Comparison of ENCODE assay signal across 8 mouse cellular contexts in genomic region chr8:84579595-84579994, GRCm38 (mm10).
DNase-seq lines count a peak whose midpoint lies in the region; ATAC-seq and TF ChIP-seq lines count a peak whose summit lies in the region.

No protein-coding gene starts in this region.

- no peak overlapping the region for H3K9ac ChIP-seq in forebrain, postnatal 0 days
- no peak overlapping the region for H3K9ac ChIP-seq in limb, embryonic 13.5 days
- H3K9ac ChIP-seq in neural tube, embryonic 13.5 days, result no peak overlapping the region

- TF ChIP-seq CTCF in spleen, adult 2 months (IDR thresholded peaks at IDR 0.05; ENCODE audit: extremely low read depth, insufficient read depth, insufficient read length, insufficient replicate concordance), result peak; percentile 49; the same call in 1 of the 2 replicates
- peak; percentile 82 for TF ChIP-seq CTCF in forebrain, postnatal 0 days (IDR thresholded peaks at IDR 0.05; ENCODE audit: low read depth)

- H3K36me3 ChIP-seq in spleen, adult 2 months (ENCODE audit: control insufficient read depth, insufficient read depth, low read length), result no peaks in the 10 kb centered on the region
- peaks cover 19% of the 10 kb centered on the region for H3K36me3 ChIP-seq in forebrain, postnatal 0 days (ENCODE audit: insufficient read depth)
- no peaks in the 10 kb centered on the region for H3K36me3 ChIP-seq in limb, embryonic 13.5 days
- H3K36me3 ChIP-seq in neural tube, embryonic 13.5 days, result peaks cover 50% of the 10 kb centered on the region

- H3K4me1 ChIP-seq in spleen, adult 2 months (ENCODE audit: control insufficient read depth, insufficient read depth, insufficient read length), result no peaks in the 10 kb centered on the region
- H3K4me1 ChIP-seq in forebrain, postnatal 0 days (ENCODE audit: insufficient read depth), result no peaks in the 10 kb centered on the region
- no peaks in the 10 kb centered on the region for H3K4me1 ChIP-seq in limb, embryonic 13.5 days
- no peaks in the 10 kb centered on the region for H3K4me1 ChIP-seq in neural tube, embryonic 13.5 days (replicated peaks)

- H3K27ac ChIP-seq in spleen, adult 2 months (ENCODE audit: insufficient read depth, low read length), result no peak overlapping the region
- H3K27ac ChIP-seq in forebrain, postnatal 0 days (ENCODE audit: low read depth, low read length), result no peak overlapping the region
- no peak overlapping the region for H3K27ac ChIP-seq in limb, embryonic 13.5 days
- no peak overlapping the region for H3K27ac ChIP-seq in neural tube, embryonic 13.5 days (replicated peaks)

- peak; percentile 70 for DNase-seq in adrenal gland, postnatal 10 days
- DNase-seq in adrenal gland, adult 8-10 months, result no peak
- DNase-seq in spleen, adult 2 months (ENCODE audit: low read depth in 1 of 2, low spot score in 2 of 2), result peak in 1 of 2 experiments; percentile 24
- no peak for DNase-seq in spleen, postnatal 36 days (ENCODE audit: low spot score in 2 of 2)
- peak; percentile 61 for DNase-seq in forebrain, postnatal 0 days
- DNase-seq in ovary, postnatal 10 days (ENCODE audit: low spot score), result no peak

- no peaks in the 10 kb centered on the region for H3K27me3 ChIP-seq in spleen, adult 2 months (ENCODE audit: control insufficient read depth, insufficient read depth, low read length)
- no peaks in the 10 kb centered on the region for H3K27me3 ChIP-seq in forebrain, postnatal 0 days (ENCODE audit: insufficient read depth, low read length)
- no peaks in the 10 kb centered on the region for H3K27me3 ChIP-seq in limb, embryonic 13.5 days
- no peaks in the 10 kb centered on the region for H3K27me3 ChIP-seq in neural tube, embryonic 13.5 days

- TF ChIP-seq POLR2A in spleen, adult 2 months (IDR thresholded peaks at IDR 0.05; ENCODE audit: low read depth, low read length), result no peak

- no peaks in the 10 kb centered on the region for H3K9me3 ChIP-seq in forebrain, postnatal 0 days (ENCODE audit: low read length)
- H3K9me3 ChIP-seq in limb, embryonic 13.5 days, result no peaks in the 10 kb centered on the region; the same call in 1 of the 2 replicates
- H3K9me3 ChIP-seq in neural tube, embryonic 13.5 days, result no peaks in the 10 kb centered on the region

- H3K4me3 ChIP-seq in spleen, adult 2 months (ENCODE audit: extremely low read depth, insufficient read depth, insufficient read length), result no peak overlapping the region
- no peak overlapping the region for H3K4me3 ChIP-seq in forebrain, postnatal 0 days (ENCODE audit: low read depth, low read length)
- no peak overlapping the region for H3K4me3 ChIP-seq in limb, embryonic 13.5 days
- no peak overlapping the region for H3K4me3 ChIP-seq in neural tube, embryonic 13.5 days

- no peak overlapping the region for H3K4me2 ChIP-seq in forebrain, postnatal 0 days (ENCODE audit: low read depth)
- no peak overlapping the region for H3K4me2 ChIP-seq in limb, embryonic 13.5 days (replicated peaks)
- H3K4me2 ChIP-seq in neural tube, embryonic 13.5 days, result no peak overlapping the region

- ATAC-seq in forebrain, postnatal 0 days, result peak; percentile 53
- peak; percentile 61; the same call in 1 of the 2 replicates for ATAC-seq in limb, embryonic 13.5 days (ENCODE audit: low FRiP score, low read depth)
- 0 out of 2 replicates have a peak, but pooled peaks have one; percentile 38 for ATAC-seq in neural tube, embryonic 13.5 days (ENCODE audit: low read depth)

- 42% methylated on average over 3 of the region's 3 CpGs for WGBS in spleen, adult 2 months
- 13% methylated on average over 3 of the region's 3 CpGs for WGBS in forebrain, postnatal 0 days
- 19% methylated on average over 3 of the region's 3 CpGs for WGBS in limb, embryonic 13.5 days
- WGBS in neural tube, embryonic 13.5 days, result 12% methylated on average over 3 of the region's 3 CpGs

Comparison
In these comparisons a context has a peak if more than half of its experiments do, and no peak if none do; other contexts are left out.
1. DNase-seq: peak in adrenal gland, postnatal 10 days (single experiment) and forebrain, postnatal 0 days (single experiment); none in adrenal gland, adult 8-10 months (single experiment), spleen, postnatal 36 days (0 of 2) and ovary, postnatal 10 days (single experiment).
2. Peak in every context shown above with its lines, with median percentiles within 50 percentile points of each other: ATAC-seq.